Mouse (Mus musculus) layer of hippocampus, postnatal 36 days (tissue): ENCODE results near the gene Cemip2. TPM values are rescaled to one million over a fixed set of nuclear protein-coding genes. Genes with fewer than 3 reads are reported as not detected.
A peak's percentile ranks its signal among the peaks of the same experiment; 100 is the strongest.

ENCODE experiments used
- DNase-seq, 2 experiments: peaks; one replicate each; pipeline ENCODE4 v3.0.0; 2022
- total RNA-seq, 2 experiments: library from RNA; stranded (reverse); gene quantifications; 2 replicates each; pipeline ENCODE4 v1.2.3; 2021

The Cemip2 gene
- 10 to 100 TPM; 12.5 to 12.7 TPM for total RNA-seq

DNA sequence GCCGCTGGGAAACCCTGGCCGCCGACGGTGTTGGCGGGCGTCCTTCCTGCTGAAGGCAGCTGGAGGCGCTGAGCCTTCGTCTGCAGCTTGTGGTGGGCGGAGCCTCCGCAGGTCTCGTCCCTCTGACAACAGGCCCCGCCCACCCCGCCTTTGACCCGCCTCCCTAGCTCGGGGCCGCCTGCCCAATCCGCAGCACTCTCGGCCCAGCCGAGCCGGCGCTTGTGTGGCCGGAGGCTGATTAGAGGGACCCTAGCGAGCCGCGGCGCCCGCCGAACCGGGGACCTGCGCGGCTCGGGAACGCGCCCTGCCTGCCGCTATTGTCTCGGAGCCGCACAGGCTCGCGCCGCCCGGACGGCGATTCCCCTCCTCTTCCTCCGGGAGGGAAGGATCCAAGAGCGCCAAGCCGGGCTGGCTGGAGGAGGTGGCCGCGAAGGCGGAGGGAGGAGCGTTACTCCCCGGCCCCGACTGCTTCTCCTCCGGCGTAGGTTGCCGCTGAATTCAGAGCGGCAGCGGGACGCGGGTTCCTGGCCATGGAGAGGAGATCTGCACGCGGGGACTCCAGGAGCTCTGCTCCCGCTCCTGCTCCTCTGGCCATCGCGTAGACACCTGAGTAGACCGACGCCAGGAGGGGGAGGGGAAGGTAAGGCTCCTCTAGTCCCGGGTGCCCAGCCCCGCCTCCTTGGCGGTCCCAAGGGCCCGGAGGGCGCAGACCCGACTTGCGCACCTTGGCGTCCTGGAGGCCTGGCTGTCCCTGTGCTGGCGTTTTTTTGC, at the start of gene Cemip2:
TSS of gene Cemip2 (plus strand) at position 196 of the 771 bp plus-strand sequence.
- peak; percentile 93 to 95 for DNase-seq

DNA sequence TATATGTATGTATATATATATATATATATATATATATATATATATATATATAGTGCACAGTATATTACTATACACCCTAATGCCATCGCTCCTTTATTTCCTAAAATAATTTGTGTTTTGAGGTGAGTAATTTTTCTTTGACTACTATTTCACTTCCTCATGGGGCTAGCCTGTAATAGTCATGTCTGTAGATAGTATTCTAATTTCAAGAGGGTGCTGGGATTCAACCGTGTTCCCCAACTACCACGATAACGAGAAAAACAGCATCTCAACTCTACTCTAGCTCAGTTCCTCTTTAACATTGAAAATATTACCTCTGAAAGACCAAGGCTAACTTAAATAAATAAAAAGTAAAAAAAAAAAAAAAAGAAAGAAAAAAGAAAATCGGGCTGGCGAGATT, 49.8 kb upstream of the Cemip2 start:
- no peak for DNase-seq

DNA sequence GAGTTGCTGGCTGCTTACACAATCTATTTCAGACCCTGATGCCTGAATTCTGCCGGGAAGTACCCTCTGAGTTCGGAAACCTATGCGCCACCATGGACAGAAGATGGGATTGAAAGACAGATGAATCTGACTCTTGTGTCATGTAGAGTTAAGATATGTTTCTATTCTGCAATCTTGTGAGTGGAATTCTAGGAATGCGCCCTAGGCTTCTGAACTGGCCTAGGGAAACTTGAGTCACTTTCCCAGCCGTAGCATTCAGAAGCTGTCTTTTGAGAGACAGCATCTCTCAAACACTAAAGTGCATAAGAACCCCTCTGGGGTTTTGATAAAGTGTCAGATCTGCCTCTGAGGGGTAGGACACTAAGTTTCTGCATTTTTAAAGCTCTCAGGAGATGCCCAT, 46.3 kb upstream of the Cemip2 start:
- DNase-seq, result no peak

DNA sequence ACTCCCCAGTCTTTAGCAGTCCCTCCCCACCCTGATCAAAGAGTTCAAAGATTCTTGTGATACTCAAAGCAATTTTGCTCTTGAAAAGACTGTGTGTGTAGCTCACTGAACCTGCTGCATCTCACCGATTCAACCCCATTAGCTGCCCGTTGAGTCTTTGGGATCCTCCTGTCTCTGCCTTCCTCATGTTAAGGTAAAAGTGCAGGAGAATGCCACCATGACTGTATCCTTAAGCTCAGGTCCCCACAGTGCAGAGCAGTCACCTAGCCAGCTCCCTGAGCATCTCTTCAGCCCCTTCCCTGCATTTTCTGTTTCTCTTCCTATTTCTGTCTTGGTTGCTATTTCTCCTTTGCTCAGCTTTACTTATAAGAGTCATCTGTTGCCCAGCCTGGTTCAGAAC, 45.0 kb upstream of the Cemip2 start:
- DNase-seq, result no peak

DNA sequence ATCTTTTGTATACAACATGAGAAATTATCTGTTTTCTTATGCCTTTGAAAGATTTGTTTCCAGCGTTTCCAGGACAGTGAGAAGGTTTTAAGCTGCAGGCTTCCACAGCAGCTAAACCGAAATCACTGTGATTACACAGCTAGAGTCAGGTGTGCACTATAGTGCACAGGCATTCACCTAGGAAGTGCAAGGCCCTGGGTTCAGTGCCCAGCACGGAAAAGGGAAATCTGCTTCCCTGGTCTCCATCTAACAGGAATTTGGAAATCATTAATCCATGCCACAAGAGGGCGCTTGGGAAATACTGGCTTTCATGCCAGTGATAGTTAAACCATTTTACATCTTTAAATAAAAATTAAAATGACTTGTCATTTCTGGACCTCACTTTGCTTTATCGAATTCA, 44.0 kb upstream of the Cemip2 start:
- DNase-seq, result no peak

DNA sequence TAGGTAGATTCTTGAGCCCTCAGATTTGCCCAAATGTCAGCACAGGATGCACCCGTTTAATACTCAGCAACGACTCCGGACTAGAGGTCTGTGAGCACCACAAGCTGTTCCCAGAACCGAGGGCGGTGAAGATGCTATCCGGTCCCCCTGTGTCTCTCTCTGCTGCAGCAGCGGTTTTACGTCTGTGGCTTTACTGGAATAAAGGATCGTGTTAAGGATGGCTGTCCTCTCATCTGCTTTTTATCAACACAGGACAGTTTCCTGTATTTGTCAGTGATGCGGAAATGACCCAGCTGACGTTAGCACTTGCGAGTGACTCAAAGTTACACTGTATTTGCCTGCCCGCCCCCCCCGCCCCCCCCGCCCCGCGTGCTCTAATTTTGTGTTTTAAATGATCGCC, 40.7 kb upstream of the Cemip2 start:
- DNase-seq, result no peak

DNA sequence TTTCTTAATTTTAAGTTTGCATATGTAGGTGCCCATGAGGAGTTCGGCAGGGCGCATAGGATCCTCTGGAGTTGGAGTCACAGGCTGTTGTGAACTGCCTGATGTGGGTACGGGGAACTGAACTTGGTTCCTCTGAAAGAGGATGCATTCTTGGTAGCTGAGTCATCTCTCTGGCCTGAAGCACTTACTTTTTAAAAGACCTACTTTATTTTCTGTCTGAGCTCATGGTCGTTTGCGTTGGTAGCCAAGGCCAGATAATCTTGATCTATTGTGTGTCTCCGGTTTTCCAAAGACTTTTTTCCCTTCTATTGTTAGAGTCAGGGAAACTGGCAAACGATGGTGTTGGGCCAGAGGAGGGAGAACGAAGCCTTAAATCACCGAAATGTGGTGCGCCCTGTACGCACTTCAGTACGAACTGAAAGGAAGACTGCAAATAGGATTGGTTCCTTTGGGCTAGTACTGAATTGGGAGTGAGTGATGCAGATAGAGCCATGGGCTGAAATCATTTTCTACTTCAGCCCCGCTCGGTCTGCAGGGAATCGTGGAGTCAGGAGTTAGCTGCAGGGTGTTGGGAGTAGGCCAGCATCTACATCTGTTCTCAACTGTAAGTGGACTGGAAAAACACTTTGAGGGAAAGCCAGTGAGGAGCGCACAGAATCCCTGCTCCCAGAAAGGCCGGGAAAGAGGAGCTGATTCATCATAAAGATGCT, 40.1 kb upstream of the Cemip2 start:
- DNase-seq, result no peak

DNA sequence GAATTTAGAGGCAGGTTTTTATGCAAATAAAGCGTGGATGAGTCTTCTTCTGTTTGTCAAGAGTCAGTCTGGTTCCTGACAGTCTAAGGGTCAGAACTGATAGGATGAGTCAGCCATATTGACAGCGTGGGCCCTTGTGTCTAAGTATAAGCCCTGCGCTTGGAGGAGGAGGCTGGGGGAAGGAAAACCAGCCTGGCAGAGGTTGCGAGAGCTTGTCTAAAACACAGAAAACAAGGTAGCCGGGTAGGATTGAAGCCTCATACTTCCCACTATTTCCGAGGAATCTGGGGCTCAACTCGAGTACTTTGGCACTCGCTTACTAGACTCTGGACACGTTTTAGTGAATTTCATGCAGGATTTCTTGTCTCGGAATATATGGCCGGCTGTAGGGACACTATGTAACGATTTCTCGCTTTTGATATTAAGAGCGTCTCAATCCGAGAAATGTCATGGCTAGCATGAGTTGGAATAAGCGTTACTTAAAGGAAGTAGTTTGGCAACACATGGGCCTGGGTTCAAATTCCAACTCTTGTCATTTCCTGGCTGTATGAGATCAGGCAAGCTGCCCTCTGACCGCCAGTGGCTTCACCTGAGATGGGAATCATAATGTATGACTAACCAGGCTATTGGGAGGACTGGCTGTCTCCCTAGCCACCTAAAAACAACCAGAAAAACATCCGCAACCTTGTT, 39.4 kb upstream of the Cemip2 start:
- DNase-seq, result no peak

DNA sequence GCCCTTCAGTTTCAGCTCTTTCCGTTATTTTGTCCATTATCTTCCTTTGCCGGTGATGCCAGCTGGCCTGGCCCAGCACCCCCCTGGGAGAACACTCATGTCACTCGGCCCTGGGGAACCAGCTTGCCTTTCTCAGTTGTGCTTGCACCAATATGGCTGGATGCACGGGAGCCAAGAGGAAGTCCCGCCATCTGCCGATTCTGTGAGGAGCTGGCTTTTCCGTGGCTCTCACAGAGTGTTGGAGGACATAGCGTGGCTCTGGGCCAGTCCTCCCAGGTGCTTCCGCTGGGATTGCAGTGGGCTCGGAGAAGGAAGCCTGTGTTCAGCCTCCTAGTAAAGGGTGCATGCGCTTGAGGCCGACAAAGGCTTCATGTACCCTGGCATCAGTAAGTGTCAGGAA, 36.0 kb upstream of the Cemip2 start:
- peak; percentile 82 to 85 for DNase-seq

DNA sequence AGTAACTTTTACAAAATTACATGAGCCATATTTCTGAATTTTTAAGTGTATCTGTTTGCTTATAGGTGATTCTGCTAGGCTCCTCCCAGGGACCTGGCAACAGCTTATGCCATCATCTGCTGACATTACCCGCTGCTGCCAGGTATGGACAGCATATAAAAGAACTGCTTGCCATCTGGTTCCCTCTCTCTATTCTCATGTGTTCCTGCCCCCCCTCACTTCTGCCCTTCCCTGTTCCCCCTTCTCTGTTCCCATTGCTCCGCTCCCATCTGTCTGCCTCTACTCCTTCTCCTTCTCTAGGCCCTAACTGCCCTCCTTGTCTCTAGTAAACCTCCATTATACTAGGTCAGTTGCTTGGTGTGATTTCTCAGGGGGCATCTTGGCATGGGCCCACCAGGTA, 32.6 kb upstream of the Cemip2 start:
- no peak for DNase-seq

DNA sequence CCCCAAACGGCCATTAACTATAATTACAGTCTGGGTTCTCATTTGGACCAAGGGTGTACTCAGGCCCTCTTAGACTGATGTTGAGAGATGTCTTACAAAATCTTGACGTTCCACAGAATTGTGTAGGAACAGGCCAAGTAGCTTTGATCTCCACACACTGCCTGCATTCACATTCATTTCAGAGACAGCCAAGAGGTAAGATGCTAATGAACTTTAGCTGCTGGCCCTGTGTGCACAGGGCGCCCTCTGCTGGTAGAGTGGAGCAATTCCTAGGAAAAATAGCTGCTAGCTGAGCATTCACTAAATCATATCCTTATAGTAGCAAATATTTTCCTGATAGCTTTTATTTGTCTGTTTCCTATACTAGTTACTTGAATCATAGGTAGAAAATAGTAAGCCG, 30.8 kb upstream of the Cemip2 start:
- peak; percentile 59 to 65 for DNase-seq

DNA sequence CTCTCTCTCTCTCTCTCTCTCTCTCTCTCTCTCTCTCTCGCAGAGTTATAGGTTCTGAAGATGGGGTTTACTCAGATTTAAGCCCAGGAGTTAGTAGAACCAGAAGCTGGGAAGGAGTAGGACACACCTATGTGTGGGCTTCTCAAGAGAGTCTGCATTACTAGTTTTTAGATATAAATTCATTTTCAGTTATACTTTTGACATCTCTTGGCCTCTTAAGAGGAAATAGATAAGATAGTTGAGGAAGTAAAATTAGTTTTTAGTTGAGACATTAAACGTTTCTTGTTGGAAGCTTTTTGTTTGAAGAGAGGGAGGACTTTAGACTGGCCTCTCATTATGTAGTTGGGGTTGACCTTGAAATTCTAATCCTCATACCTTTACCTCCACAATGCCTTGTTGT, 28.0 kb upstream of the Cemip2 start:
- DNase-seq, result no peak

DNA sequence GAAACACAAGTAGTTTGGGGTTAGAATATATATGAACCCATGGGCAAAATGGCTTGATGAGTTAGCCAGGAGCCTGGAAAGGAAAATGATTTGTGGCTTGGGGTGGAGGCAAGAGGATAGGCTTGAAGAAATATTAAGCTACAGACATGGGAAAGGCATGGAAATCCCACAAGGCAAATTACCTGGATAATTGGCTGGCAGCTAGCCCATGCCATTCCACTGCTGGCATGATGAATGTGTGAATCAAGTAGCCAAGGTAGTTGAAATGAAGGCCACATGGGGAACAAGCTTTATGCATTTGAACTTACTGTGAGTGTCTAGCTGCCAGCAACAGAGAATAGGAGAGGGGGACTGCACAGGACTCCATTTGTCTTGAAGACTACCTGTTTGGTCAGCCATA, 16.5 kb upstream of the Cemip2 start:
- no peak for DNase-seq

DNA sequence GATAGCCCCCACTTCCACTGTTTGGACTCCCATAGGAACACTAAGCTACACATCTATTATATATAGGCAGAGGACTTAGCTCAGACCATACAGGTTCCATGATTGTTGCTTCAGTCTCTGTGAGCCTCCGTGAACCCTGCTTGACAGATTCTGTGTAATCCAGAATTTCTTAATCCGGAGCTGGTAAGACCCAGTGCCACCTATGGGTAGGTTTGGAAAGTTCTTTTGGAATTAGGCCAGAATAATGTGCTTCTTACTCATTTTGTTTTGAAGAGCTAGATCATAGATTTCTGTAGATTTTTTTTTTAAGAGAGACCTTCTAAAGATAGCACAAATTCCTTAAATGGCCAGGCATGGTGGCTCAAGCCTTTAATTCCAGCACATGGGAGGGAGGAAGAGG, 14.1 kb upstream of the Cemip2 start:
- DNase-seq, result no peak

DNA sequence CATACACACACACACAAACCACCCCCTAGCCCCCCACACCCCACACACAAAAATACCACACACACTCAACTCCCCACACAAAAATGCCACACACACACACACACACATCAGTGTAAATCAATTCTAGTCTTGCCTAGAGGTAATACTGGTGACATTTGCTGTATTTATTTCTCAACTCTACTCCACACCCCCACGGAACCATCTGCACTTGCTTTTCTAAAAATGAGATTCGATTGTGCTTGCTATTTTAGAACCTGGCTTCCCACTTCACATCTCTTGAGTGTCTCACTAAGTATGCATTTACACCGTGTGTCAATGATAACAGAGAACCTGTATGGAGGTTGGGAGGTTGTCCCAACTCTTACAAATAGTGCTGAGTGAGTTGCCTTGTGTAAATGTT, 13.4 kb upstream of the Cemip2 start:
- DNase-seq, result peak in 1 of 2 experiments; percentile 53

DNA sequence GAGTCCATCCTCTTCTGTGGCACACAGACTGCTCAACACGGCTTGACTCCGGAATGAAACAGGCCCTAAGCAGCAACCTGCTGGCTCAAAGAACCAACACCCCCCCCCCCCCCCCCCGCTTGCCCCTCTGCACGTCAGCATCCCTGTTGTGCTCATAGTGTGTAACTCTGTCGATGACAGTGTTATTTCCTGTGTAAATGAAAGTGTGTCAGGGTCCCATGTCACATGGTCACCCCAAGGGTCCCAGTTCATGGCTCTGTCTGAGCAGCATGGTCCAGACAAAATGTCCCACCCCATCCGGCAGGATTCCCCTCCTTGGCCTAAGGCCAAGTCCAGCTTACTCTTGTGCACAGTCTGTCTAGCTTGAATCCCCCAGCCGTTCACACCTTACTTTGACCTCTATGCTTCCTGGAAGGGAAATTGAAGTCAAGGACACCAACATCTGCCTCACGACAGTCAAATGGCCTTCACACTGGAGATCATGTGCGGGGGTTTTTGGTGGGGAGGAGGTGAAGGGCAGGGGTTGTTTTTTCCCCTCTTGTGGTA, 10.6 kb upstream of the Cemip2 start:
- DNase-seq, result no peak

DNA sequence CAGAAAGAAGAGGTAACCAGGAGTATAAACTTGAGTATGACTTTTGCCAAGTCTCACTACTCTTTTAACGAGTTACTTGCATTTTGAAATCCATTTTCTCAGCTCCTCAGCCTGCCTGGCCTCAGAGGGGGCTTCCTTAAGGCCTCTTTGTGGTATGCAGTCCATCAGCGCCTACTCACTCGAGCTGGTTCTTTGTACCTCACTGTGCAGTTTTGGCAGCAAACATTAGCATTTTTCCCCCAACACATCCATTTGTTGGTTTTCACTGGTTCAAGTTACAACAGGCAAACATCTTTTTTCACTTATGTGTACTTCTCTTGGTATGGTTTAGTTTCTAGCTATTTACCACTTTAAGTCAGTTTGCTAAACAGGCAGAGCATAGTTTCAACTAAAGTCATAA, 8.3 kb upstream of the Cemip2 start:
- DNase-seq, result no peak

DNA sequence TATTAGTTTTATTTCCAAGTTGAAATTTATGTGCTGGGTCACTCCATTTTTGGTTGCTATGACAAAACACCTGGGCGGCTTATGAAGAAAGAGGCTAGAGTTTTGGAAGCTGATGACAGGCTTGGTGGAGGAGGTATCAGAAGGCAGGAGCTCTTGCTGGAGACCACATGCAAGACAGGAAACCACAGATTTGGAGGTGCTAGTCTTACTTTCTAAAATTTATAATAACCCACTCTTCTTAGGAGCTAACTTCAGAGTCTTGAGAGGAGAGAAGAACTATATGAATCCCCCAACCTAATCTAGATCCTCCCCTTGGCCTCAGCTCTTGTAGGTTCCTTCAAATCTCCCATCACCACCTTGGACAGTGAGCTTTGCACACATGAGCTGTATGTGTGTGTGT, 6.6 kb upstream of the Cemip2 start:
- DNase-seq, result no peak

DNA sequence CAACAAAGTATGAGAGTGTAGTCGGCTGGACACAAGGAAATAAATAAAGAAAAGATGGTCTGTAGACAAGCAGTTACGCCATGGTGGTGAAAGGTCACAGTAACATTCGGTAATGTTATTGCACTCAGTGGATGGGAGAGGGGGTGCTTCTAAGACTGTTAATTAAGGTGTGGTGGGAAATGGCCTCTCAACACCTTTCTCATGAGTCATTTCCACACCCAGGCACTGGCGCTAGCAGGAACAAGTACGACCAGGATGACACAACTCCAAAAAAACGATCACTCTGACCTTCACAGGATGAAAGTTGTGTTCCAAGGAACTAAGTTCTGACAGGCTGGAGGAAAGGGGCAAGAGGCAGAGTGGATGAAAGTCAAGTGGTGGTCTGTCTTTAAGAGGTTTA, 4.5 kb upstream of the Cemip2 start:
- DNase-seq, result no peak

DNA sequence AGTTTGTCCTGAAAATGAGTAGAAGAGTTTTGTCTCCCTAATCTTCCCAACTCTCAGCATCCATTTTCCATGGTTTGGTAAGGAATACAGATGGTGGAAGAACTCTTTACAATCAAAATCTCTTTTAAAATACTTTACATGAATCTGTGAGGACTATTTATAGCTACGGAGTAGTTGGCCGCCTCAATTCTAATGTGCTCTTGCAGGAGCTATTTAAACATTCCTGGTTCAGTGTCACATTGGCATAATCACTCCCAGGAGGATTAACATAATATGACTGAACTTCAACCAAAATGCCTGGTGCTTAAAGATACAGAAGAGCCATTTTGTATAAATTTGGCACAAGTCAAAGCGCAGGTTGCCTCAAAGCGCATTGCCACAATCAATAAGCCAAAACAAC, 2.5 kb upstream of the Cemip2 start:
- DNase-seq, result no peak

DNA sequence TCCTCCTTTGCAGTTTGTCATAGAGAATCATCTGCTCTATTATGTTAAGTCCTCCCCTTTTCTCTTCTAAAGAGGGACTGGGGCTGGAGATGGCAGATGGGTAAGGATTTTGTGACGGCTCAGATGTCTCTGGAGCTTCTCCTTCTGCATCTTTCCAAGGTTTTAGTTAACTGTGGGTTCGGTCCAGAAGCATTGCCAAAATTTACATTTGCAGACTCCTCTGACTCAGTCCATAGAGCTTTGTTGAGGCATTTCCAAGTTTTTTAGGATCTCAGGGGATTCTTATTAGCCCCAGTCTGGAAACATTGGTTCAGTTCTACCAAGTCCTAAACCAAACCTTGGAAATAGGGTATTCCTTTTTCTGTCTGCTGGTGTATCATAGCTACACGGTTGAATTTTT, 1.5 kb upstream of the Cemip2 start:
- no peak for DNase-seq

DNA sequence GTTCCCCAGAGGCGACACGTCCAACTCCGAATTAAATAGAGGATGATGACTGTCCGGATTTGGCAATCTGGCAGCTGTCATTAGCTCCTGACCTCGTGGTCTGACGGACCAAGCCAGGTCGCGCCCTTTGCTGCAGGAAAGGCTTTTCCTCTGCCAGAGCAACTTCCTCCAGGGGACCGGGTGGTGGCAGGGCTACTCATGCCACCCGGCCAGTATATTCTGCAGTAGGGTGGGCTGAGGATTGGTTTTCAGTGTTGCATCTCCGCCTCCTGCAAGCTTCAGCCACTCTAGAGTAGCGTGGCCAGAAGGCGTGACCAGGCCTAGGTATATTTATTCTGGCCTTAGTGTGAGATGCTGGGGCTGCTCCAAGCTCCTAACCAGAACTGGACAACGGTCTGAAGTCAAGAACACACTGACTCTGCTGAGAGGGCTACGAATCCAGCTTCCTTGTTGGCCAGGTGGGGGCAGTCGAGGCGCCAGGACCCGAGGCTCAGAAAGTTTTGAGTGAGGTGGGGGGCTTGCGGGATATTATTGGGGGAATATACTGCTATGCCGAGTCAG, 891 bp upstream of the Cemip2 start:
- peak in 1 of 2 experiments; percentile 37 for DNase-seq

DNA sequence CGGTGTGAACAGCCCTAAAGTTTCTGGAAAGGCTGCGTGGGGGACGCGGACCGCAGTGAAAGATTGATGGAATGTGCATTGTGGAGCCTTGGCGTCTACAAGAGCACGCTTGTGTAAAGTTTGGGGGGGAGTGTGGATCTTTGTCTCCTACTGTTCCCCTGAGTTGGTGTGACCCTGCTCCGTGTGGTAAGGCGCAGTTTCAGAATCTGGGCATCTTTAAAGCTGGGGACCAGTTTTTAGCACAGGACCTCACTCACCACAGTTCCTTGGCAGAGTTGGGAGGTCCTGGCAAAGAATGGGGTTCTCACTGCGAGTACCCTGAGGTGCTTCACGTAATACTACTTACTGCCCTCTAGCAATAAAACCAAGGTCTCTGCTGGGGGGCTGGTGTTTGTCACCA, 964 bp downstream of the Cemip2 start:
- no peak for DNase-seq
